Mouse (Mus musculus) limb, embryonic 14.5 days (tissue): ENCODE measurements at regions not wholly inside any gene's neighbourhood (a gene's known extent, or its start where the extent isn't known, plus 50 kb on each side); places are given as distances from the start of the nearest gene placed in this dataset.

ENCODE experiments used
- ATAC-seq: fragments of 200-750 bp; cut with Nextera tagmentation; 2 replicates; pipeline ENCODE4 v1.8.0; 2017; ENCODE audit warnings: low read depth, moderate number of reproducible peaks, moderate TSS enrichment; ENCODE audit not compliant: low FRiP score
- DNase-seq: peaks from one replicate; pipeline ENCODE4 v3.0.0-alpha.2; 2015; ENCODE audit warnings: low spot score
- H3K27ac ChIP-seq: fragments of 300-500 bp; sonication (generic); replicated peaks from 2 replicates; pipeline ENCODE4 v1.5.1; 2014; ENCODE audit warnings: low read depth, mild to moderate bottlenecking, low read length, moderate library complexity, mixed read lengths
- H3K27me3 ChIP-seq: fragments of 300-500 bp; sonication (generic); 2 replicates; pipeline ENCODE4 v1.6.1; 2014; ENCODE audit warnings: low read length, mixed read lengths; ENCODE audit not compliant: control insufficient read depth, insufficient read depth
- H3K36me3 ChIP-seq: fragments of 300-500 bp; sonication (generic); 2 replicates; pipeline ENCODE4 v1.6.1; 2014; ENCODE audit warnings: mild to moderate bottlenecking, low read length, moderate library complexity, mixed read lengths; ENCODE audit not compliant: control insufficient read depth, insufficient read depth
- H3K4me1 ChIP-seq: fragments of 300-500 bp; sonication (generic); 2 replicates; pipeline ENCODE4 v1.6.1; 2014; ENCODE audit warnings: antibody characterized with exemption, low read length, mixed read lengths; ENCODE audit not compliant: control insufficient read depth, insufficient read depth
- H3K4me2 ChIP-seq: fragments of 300-500 bp; sonication (generic); replicated peaks from 2 replicates; pipeline ENCODE4 v1.6.1; 2014; ENCODE audit warnings: low read depth, mild to moderate bottlenecking, low read length, moderate library complexity; ENCODE audit not compliant: severe bottlenecking
- H3K4me3 ChIP-seq: fragments of 300-500 bp; sonication (generic); replicated peaks from 2 replicates; pipeline ENCODE4 v1.5.1; 2014; ENCODE audit warnings: low read length
- H3K9ac ChIP-seq: fragments of 300-500 bp; sonication (generic); 2 replicates; pipeline ENCODE4 v1.6.1; 2014; ENCODE audit warnings: mild to moderate bottlenecking, low read depth, low read length, moderate library complexity; ENCODE audit not compliant: severe bottlenecking
- H3K9me3 ChIP-seq: fragments of 300-500 bp; sonication (generic); 2 replicates; pipeline ENCODE4 v1.6.1; 2016; ENCODE audit warnings: low read length; ENCODE audit not compliant: control insufficient read depth
- POLR2A ChIP-seq: fragments of 200-500 bp; IDR thresholded peaks from 2 replicates; pipeline ENCODE4 v1.8.0; 2012; ENCODE audit warnings: inconsistent platforms, mild to moderate bottlenecking, moderate library complexity, borderline replicate concordance; ENCODE audit not compliant: insufficient read depth, insufficient read length; ENCODE audit errors: extremely low read depth
- WGBS: fragments of 180-500 bp; shearing (Covaris S2); extraction: QIAGEN DNeasy Blood & Tissue Kit; methylation state at CpG from one replicate; pipeline ENCODE4 v1.1.7; 2014; 5-methylcytosine and 5-hydroxymethylcytosine counted together

- no peak for ATAC-seq
- Histone ChIP-seq H3K4me1 (peaks cover 3% of the 10 kb centered on the region; the same call in 1 of the 2 replicates), H3K9ac (no peak overlapping the region), H3K4me3 (no peak overlapping the region), H3K27me3 (no peaks in the 10 kb centered on the region), H3K27ac (no peak overlapping the region), H3K36me3 (no peaks in the 10 kb centered on the region), H3K9me3 (no peaks in the 10 kb centered on the region), H3K4me2 (no peak overlapping the region)
- 60% methylated on average over 2 of the region's 2 CpGs for WGBS
- no peak for DNase-seq
- TF ChIP-seq POLR2A = no peak
These were observed 197.2 kb downstream of the Mycn start for GRCm38 (mm10) chr12:12744492-12744891.

DNA sequence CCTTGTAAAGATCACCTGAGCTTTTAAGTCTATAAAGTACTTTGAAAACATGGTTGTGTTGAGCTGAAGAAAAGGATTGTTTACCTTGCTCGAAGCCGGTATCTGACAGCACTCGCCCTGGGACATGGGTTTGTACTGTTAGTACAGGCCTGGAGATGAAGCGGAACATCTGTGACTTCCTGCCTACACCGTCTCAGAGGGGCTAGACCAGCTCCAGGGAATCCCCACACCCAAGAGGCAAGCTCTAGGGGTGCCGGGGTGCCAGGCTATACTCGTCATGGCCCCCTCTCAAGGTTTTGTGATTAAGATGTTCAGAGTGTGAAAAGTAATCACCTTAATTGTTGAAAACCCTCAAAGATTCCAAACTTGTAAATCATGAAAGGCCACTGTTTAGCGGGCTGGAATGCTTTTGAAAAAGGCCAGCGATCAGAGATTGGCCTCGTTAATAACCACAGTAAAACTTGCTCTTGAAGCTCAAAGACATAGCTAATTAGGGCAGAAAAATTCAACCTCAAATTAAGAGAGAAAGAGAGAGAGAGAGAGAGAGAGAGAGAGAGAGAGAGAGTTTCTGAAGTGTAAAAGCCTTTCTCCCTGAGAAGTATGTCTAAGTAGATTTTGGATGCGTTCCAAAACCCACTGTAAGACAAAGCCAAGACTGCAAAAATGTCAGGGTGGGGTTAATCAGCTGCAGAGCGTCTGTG lies 202.9 kb downstream of the Mycn start:
- Histone ChIP-seq H3K4me1 (peaks cover 15% of the 10 kb centered on the region), H3K27me3 (no peaks in the 10 kb centered on the region), H3K4me2 (no peak overlapping the region), H3K9me3 (no peaks in the 10 kb centered on the region), H3K36me3 (no peaks in the 10 kb centered on the region), H3K4me3 (no peak overlapping the region), H3K27ac (no peak overlapping the region), H3K9ac (no peak overlapping the region)
- ATAC-seq = no peak
- peak; percentile 79 for DNase-seq
- 12% methylated on average over 12 of the region's 12 CpGs for WGBS
- no peak for TF ChIP-seq POLR2A

DNA sequence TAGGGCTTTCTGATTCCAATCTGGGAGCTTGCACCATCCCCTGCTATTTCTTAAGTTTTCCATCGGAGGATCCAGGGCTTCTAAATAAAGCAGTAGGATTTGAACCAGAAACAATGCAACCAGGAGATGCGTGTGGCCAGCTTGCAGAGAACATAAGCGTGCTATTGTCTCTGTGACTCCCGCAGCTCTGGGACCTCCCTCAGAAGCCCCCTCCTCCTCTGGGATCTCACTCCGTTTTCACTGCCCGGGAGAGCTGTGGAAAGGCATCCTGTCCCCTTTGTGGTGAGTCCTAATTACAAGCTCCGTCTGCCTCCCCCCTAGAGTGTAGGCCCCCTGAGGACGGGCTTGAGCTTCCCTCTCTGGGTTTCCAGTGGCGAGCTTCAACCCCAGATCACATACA lies 215.9 kb downstream of the Mycn start:
- 15% methylated on average over 9 of the region's 9 CpGs for WGBS
- H3K4me2 ChIP-seq = no peak overlapping the region

GRCm38 (mm10) chr12:12725075-12725474 lies 216.6 kb downstream of the Mycn start:
- ATAC-seq (no peak), DNase-seq (no peak)
- Histone ChIP-seq H3K9ac (no peak overlapping the region), H3K4me1 (0 out of 2 replicates have a peak, but pooled peaks cover 2% of the 10 kb centered on the region), H3K9me3 (no peaks in the 10 kb centered on the region), H3K4me2 (no peak overlapping the region), H3K27me3 (no peaks in the 10 kb centered on the region), H3K27ac (no peak overlapping the region), H3K4me3 (no peak overlapping the region), H3K36me3 (no peaks in the 10 kb centered on the region)
- no peak for TF ChIP-seq POLR2A
- WGBS = 30% methylated on average over 13 of the region's 13 CpGs

More for the DNA sequence above, 215.9 kb downstream of the Mycn start:
- Histone ChIP-seq H3K4me1 (0 out of 2 replicates have a peak, but pooled peaks cover 2% of the 10 kb centered on the region), H3K9ac (no peak overlapping the region), H3K4me3 (no peak overlapping the region), H3K27ac (no peak overlapping the region), H3K9me3 (no peaks in the 10 kb centered on the region), H3K36me3 (no peaks in the 10 kb centered on the region), H3K27me3 (no peaks in the 10 kb centered on the region)
- no peak for DNase-seq
- no peak for TF ChIP-seq POLR2A
- ATAC-seq = no peak

- 77% methylated on average over 12 of the region's 12 CpGs for WGBS
- no peaks in the 10 kb centered on the region for H3K27me3 ChIP-seq
- no peak overlapping the region for H3K4me3 ChIP-seq
- no peak for TF ChIP-seq POLR2A
- no peak overlapping the region for H3K4me2 ChIP-seq
- 0 out of 2 replicates have a peak, but pooled peaks cover 2% of the 10 kb centered on the region for H3K4me1 ChIP-seq
- no peak overlapping the region for H3K9ac ChIP-seq
- H3K9me3 ChIP-seq = no peaks in the 10 kb centered on the region
- DNase-seq (no peak), ATAC-seq (no peak)
- H3K27ac ChIP-seq = no peak overlapping the region
- H3K36me3 ChIP-seq = no peaks in the 10 kb centered on the region
These were observed 217.8 kb downstream of the Mycn start for GRCm38 (mm10) chr12:12723724-12724487.
